Mouse (Mus musculus): Measurements from ENCODE around the gene Cdk6.
A peak's percentile ranks its signal among the peaks of the same experiment; 100 is the strongest.

Cdk6 gene

GRCm38 (mm10) chr5:3486579-3487282 lies 145.4 kb downstream of the Cdk6 start:
- DNase-seq (ENCODE audit: low spot score), result peak; percentile 41

- DNase-seq (ENCODE audit: low spot score), result no peak
Measured at GRCm38 (mm10) chr5:3488146-3488774, 147.0 kb downstream of the Cdk6 start.

DNA sequence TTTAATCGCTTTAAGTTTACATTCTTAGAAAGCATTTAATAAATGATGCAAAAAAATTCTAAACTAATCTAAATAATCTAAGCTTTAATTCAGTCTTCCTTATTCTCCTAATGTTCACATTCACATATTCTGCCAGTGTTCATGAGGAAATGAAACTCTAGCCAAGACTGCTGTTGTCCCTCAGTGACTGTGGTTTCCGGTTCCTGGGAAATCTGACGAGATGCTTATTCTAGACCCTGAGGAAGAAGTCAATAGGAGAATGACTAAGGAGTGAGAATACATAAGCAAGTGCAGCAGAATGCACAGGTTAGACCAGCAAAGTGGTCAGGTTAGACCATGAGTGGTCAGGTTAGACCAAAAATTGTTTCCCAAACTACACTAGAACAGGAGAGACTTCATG lies 149.1 kb downstream of the Cdk6 start:
- no peak for DNase-seq (ENCODE audit: low spot score)

DNA sequence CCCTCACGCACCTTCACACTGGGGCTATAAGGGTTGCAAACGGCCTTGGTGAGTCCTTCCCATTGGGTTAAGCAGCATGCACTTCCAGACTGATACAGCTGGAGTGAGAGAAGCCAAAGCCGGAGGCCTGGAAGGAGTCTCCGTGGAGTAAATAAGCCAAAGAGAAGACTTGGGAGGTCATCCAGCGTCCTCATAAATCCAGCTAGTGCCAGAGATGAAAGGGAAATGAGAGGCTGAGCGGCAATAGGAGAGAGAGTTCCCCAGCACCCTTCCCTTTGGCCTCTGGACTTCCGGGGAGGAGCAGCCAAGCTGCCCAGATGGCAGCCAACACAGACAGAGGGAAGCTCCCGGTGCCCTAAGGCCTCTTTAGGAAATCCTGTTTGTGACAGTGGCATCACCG lies 149.8 kb downstream of the Cdk6 start:
- peak; percentile 37 for DNase-seq (ENCODE audit: low spot score)

DNA sequence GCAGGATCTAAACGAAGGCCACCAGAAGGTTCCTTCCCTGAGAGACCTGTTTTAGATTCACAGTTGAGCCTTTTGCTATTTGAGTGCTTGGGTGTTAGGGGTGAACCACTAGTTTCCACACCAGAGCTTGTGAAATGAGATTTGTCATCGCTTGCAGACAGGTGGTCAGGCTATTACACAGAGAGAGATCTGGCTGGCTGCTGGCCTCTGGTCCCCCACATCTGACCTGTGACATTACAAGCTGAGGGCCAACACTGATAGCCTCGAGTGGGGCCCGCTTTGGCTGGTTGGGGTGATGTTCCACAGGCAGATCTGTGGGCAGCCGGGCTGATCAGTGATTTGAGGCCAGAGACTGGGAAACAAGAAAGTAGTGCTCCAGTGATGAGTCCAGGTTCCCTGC lies 150.6 kb downstream of the Cdk6 start:
- no peak for DNase-seq (ENCODE audit: low spot score)

- DNase-seq (ENCODE audit: low spot score), result no peak
Measured at GRCm38 (mm10) chr5:3492776-3493636, 151.7 kb downstream of the Cdk6 start.

GRCm38 (mm10) chr5:3493968-3494367 lies 152.7 kb downstream of the Cdk6 start:
- no peak for DNase-seq (ENCODE audit: low spot score)

DNA sequence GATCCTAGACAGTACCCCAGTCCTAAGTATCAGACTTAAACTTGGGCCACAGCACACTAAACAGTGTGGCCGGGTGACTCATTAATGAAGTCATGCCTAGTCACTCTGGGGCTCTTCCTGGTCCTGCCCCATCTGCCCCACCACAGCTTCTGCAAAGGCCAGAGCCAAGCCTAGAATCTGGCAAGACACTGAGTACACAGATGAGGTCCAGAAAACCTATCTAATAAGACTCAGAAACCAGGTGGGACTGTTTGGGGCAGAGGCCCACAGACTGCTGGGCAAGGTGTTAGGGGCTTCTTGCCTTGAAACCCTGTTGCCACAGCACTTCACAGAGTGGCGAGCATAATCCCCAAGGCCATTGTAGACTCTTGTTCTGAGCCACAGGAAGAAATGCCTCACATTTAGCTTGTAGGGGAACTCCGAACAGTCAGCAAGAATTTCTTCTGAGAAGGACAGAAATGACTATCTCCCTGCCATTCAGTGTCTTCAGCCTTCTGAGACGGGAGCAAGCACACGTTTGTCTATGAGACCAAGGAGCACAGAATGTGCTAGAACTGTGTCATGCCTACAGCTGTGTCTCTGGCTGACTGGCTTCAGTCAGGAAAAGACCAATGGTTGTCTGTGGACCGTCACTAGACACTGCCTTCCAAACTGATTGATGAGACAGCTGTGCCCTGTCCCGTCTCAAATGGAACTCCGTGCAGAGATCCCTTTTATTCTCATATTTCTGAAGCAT lies 153.3 kb downstream of the Cdk6 start:
- DNase-seq (ENCODE audit: low spot score), result no peak

GRCm38 (mm10) chr5:3497505-3497925 lies 156.2 kb downstream of the Cdk6 start:
- DNase-seq (ENCODE audit: low spot score), result no peak

DNA sequence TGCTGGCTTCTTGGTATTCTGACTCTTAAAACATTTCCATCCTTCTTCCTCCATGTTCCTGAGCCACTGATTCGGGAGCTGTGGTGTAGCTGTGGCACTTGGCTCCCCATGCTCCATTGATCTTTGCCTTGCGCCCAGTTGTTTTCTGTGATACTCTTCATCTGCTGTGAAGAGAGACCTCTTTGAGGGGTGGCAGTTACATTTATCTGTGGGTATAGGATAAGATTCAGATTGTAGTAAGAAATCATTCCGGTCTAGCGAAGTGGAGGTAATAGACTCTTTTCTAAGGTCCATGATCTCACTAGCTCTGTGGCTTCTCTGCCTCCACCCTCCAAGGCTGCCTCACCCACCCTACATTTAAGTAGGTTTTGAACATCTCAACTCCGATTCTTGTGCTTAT lies 159.0 kb downstream of the Cdk6 start:
- no peak for DNase-seq (ENCODE audit: low spot score)

GRCm38 (mm10) chr5:3500957-3501563 lies 159.8 kb downstream of the Cdk6 start:
- DNase-seq (ENCODE audit: low spot score), result no peak

- no peak for DNase-seq (ENCODE audit: low spot score)
Measured at GRCm38 (mm10) chr5:3501564-3502001, 160.3 kb downstream of the Cdk6 start.

GRCm38 (mm10) chr5:3502610-3503350 lies 161.5 kb downstream of the Cdk6 start:
- peak; percentile 10 for DNase-seq (ENCODE audit: low spot score)

DNA sequence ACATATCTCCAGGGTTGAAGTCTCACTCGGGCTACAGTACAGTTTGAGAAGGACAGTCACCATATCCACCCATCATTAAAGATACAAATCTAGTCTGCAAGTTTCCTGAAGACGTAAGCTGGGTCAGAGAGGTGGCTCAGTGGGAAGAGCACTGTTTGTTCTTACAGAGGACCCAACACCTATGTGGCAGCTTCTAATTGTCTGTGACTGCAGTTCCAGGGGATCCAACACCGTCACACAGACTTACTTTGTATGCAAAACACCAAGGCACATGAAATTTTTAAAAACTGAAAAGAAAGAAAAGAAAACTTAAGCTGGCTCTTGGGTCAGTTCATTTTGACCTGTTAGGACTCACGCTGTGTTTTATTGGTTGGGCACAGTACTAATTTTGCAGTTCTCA lies 162.1 kb downstream of the Cdk6 start:
- DNase-seq (ENCODE audit: low spot score), result no peak

DNA sequence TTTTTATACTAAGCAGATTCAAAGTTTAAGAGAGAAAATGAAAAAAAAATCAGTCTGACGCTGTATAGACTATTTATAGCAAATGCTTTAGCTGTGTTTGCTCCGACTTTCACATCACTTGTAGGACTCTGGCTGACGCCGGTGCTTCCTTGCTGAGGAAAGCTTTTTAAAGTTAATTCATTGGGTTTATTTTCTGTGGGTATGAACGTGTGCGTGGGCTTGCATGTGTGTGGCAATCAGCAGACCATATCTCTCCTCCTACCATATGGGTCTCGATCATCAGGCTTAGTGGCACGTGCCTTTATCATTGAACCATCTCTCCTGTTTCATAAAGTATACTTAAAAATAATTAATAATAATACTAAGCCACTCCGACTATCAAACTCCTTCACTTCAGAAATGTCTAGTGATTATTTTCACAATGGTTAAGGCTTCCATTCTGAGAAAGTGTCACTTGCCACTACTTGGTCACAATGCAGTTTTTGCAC lies 162.6 kb downstream of the Cdk6 start:
- no peak for DNase-seq (ENCODE audit: low spot score)

- DNase-seq (ENCODE audit: low spot score), result no peak
Measured at GRCm38 (mm10) chr5:3504453-3504852, 163.2 kb downstream of the Cdk6 start.

GRCm38 (mm10) chr5:3505553-3505952 lies 164.3 kb downstream of the Cdk6 start:
- no peak for DNase-seq (ENCODE audit: low spot score)

GRCm38 (mm10) chr5:3508480-3509381 lies 167.4 kb downstream of the Cdk6 start:
- no peak for DNase-seq (ENCODE audit: low spot score)

DNA sequence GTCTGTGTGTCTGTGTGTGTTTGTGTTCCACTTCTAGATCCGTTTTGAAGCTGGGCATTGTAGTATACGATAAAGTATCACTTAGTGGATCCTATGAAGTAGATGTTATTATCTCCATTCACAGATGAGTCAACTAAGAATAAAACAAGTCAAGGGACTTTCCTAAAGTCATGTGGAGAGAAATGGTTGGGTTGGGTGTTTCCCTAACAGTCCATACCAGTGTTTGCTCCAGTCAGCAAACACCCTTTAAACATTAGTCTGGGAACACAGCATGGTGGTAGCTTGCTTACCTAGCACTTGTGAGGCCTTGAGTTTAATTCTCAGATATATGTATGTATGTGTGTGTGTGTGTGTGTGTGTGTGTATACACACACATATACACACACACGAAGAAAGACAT lies 168.2 kb downstream of the Cdk6 start:
- DNase-seq (ENCODE audit: low spot score), result no peak
